Mouse (Mus musculus): ENCODE results near the gene Dnttip1.

Dnttip1 gene

DNA sequence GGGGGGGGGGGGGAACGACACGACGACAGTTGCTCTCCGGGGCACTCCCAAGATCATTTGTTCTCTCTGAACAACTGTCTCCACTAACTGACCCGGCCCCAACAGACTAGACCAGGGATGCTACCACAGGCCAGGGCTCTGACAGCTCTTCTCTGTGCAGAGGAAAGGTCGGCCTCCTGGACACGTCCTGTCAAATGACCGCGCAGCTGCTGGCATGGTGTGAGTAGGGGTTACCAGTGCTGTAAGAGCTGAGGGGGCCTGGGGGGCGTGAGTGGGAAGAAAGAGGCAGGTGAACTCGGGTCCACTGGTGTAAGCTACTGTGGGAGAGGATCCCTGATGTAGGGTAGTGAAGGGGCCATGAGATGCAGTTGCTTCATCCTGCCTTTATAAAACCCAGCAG, 12.1 kb downstream of the Dnttip1 start:
- no peak for DNase-seq

DNA sequence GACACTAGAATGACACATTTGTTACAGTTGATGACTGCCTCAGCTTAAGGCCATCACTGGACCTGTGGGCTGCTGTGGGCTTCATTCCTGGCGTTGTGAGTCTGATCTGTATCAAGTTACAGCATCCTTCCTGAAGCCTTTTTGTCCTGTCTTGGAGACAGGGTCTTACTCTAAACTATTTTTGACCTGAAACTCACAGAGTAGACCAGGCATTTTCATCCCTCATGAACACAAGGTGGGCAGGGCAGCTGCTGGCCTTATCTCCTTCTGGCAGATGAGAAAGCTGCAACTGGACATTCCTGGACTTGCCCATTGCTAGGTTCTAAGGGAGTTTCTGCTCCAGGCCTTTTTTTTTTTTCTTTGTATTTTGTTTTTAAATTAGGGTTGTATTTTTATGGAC, 12.9 kb downstream of the Dnttip1 start:
- DNase-seq: no peak

DNA sequence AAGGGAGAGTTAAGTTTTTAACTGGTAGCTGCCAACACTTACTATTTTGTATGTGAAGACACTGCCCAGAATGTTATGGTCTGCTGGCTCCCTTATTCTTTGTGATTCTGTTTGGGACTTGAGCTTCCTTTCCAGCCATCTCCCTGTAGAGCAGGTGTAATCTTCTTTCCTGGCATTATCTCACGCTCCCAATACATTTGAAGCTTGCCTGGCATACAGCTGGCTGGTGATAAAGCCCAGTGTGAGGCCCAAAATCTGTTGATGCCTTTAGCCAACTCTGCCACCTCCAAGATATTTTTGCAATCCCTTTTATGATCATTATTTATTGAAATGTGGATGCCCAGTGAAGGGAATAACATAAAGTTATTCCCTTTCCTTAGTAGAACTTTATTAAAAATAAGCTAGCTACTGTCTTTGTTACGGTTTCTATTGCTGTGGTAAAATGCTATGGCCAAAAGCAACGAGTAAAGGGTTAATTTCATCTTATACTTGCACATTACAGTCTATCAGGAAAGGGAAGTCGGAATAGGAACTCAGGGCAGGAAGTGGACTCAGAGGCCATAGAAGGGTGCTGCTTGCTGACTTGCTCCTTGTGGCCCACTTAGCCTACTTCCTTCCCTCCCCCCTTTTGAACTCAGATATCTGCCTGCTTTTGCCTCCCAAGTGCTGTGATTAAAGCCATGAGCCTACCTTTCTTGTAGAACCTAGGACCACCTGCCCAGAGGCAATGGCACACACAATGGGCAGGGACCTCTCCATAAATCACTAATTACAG, 14.5 kb downstream of the Dnttip1 start:
- DNase-seq: no peak

DNA sequence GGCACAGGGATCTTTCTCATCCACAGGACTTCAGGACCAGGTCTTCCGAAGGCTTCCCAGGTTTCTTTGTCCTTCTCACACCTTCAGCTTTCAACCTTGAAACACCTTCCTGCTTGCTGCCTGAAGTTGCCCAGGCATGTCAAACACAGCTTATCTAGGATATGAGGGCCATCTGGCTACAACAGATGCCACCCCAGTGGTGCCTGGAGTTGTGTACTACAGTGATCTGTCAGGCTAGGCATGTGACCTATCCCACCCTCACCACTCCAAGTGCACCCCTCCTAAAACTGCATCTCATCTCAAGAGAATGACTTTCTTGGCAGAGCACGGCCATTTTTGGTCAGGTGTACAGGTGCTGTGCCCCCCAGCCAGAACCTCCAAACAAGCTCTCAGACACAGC, 15.7 kb downstream of the Dnttip1 start:
- DNase-seq: no peak

GRCm38 (mm10) chr2:164761971-164762370, 16.2 kb downstream of the Dnttip1 start:
- no peak for DNase-seq

DNA sequence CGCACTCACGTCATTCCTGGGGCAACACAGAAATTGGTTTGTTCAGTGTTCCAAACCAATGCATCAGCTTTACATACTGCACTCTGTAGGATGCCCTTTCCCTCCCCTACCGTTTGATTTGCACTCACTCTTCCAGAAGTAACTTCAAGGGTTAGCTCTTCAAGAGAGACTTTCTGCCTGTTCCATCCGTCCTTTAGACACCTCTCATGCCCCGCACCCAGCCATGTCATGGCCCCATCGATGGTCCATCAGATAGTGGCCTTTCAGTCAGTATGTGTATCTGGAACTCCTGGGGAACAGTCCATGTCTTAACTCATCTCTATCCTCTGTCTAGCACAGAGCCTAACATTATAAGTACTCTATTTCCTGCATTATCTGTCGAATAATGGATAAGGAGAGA, 16.8 kb downstream of the Dnttip1 start:
- no peak for DNase-seq

- DNase-seq: no peak
Observed at GRCm38 (mm10) chr2:164765841-164766240, 20.1 kb downstream of the Dnttip1 start.

DNA sequence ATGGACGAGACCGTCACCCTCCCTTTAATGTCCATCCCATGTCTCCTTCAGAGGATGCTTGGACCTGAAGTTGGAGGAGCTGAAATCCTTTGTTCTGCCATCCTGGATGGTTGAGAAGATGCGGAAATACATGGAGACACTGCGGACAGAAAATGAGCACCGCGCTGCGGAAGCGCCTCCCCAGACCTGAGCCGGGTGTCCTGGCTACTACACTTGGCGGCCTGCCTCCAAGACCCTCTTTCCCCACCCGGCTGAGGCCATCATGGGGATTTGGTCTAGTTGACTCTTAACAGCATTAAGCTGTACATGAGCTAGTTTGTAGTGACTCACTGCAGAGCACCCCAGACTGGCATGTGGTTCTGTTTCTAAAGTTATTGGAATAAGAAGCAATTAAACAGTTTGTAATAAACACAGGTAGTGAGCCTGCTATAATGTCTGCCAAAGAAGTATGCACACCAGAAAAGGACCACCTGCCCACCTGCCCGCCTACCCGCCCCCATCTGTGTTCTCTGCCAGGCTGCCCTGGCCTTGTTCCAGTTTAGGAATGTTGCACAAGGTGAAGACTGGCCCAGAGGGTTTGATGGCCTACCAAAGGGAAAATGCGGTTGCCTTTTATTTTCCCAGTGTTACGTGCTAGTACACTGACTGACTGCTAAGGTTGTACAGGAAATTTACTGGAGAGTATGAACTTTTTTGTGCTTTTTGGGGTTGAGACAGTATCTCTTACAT, 22.2 kb downstream of the Dnttip1 start:
- no peak for DNase-seq

DNA sequence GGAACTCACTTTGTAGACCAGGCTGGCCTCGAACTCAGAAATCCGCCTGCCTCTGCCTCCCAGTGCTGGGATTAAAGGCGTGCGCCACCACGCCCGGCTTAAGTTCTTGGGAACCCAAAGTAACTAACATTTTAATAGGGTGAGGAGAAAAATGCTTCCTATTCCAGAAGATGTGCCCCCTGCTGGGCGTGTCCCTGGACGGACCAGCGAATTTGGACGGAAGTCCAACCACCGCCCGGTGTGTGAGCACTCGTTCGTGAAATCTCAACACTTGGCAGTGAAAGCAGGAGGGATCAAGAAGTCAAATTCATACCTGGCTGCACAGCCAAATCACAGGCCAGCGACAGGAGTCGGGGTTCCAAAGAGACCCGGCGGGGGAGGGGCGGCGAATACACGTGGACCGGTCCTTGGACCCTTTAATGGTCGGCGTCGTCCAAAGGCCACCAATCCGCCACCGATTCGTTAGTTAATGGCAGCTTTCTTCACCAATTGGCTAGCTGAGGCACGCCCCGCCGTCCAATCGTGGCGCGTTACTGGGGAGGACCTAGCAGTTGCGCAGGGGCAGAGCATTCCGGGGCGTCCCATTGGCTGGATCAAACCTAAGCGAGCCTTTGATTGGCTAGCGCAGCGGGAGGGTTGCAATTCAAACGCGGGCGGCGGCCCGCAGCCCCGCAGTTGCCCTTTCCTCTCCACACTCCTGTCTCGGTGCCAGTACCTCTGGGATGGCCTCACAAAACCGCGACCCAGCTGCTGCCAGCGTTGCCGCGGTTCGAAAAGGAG, 23.7 kb downstream of the Dnttip1 start, which contains the start of gene Ube2c:
TSS of gene Ube2c (plus strand) at position 641 of the 780 bp plus-strand sequence.
- peak; percentile 97 for DNase-seq

DNA sequence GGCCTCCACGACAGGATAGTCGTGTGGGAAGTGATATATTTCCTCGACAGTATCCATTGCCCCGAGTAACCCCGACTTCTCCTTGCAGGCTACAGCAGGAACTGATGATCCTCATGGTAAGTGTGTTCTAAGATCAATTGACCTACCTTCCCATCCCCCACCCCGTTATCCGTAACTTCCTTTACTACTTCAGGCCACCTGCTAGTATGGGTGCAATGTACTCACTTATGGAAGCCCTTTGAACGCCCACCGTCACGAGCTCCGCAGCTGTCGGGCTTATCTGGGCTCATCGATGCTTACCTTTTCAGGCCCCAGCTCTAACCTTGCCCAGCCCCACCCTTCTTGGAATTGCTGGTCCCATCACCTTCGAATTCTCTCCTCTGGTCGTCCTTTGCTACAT, 24.5 kb downstream of the Dnttip1 start:
- no peak for DNase-seq

GRCm38 (mm10) chr2:164771123-164771522, 25.3 kb downstream of the Dnttip1 start:
- DNase-seq: no peak

- DNase-seq: no peak
Observed at GRCm38 (mm10) chr2:164773229-164773988, 27.6 kb downstream of the Dnttip1 start.

DNA sequence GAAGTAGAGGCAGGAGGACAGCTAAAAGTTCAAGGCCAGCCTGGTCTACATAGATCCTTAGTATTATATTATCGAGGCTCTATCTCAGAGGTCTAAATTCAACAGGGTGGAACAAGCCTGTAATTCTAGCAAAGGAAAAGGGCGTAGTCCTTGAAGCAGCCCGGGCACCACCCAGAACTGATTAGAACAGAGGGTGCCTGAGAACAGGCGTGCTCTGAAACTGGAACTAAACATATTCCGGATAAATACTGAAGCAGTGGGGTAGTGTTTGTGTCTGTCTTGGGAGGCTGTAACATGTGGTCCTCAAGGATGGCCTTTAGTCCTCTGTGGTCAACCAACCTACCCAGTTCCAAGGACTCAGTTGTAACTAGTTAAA, 28.2 kb downstream of the Dnttip1 start:
- no peak for DNase-seq

GRCm38 (mm10) chr2:164776130-164776529, 30.3 kb downstream of the Dnttip1 start:
- no peak for DNase-seq

DNA sequence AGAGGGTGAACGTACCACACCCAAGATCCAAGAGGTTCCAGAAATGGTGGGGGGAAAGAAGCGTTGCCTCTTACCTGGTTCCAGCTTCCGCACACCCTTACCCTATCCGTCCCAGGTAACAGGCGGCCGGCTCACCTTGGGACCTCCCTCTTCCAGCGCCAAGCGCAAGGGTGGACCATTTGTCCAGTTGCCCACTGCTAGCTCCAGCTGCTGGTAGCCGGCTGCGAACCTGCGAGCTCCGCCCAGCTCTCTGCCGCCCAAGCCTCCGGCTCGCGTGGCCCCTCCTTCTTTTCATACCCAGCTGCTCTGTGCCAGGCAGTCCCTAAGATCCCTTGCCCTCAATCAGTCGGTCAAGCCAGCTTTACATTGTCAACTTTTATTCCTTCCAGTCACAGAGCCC, 31.0 kb downstream of the Dnttip1 start:
- no peak for DNase-seq

DNA sequence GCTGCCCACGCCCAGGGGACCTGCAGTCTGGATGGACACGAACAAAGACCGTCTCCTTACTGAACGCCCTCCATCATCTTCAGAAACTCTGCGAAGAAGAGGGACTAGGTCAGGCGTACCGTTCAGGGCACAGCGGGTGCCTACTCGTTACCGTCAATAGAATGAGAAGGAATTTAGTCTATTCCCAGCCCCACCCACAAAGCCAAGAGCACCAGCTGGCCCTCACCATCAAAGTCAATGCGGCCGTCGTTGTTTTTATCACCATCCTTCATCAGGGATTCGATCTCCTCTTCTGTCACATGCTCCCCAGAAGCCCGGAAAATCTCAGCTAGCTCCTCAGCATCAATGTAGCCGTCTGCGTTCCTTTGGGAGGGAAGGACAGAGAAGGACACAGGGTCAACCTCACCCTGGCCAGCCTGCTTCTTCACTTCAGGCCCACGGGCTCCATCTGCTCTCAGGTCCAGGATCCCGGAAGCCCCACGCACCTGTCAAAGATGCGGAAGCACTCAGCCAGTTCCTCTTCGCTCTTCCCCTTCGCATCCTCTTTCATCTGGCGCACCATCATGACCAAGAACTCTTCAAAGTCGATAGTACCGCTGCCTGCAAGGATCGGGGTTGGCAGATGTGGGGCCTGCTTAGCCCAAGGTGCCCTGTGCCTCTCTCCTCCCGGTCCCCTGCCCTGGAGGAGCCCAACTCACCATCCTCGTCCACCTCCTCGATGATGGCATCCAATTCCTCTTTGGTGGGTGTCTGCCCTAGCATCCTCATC, 31.6 kb downstream of the Dnttip1 start:
- no peak for DNase-seq

GRCm38 (mm10) chr2:164778015-164778287, 32.2 kb downstream of the Dnttip1 start:
- DNase-seq: no peak

- no peak for DNase-seq
Observed at GRCm38 (mm10) chr2:164778809-164779208, 33.0 kb downstream of the Dnttip1 start.

GRCm38 (mm10) chr2:164779481-164780086, 33.8 kb downstream of the Dnttip1 start, which contains the start of gene Tnnc2:
Tnnc2 (minus strand) TSS chr2:164779967.
- no peak for DNase-seq

DNA sequence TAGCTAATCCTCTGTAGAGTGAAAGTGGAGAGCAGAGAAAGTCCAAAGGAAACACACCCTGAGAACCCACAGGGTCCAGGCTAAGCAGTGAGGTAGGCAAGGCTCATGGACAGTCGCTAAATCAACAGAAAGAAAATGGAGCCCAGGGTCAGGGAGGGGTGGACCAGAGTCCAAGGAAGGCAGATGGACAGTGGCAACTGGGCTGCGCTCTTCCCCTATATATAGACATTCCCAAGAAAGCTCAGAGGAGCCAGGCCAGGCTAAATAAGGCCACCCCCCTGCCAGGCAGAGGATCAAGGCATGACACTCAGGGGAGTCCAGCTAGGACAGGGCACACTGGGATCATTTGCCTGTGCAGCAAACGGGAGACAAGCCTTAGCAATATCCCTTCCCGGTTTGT, 36.1 kb downstream of the Dnttip1 start:
- no peak for DNase-seq

DNA sequence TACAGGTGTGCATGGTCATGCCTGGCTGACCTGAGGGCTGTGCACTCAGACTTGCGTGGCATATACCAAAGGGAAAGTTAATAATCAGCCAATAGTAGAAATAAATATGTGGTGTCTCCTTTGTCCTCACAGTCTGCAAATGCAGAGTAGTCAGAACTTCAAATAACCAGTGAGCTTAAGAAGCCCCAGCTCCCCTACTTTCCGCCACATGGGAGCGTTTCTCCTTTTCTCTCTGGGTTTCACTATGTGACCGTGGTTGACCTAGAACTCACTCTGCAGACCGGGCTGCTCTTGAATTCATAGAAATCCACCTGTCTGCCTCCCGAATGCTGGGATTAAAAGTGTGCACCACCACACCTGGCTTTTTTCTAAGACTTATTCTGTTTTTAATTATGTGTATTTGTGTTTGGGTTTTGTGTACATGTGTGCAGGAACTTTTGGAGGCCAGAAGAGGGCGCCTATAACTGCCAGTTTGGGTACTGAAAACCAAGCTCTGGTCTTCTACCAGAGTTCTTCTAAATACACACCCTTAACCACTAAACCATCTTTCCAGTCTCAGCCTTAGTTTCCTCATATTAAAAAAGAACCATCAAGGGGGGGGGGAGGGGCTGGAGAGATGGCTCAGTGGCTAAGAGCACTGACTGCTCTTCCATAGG, 38.3 kb downstream of the Dnttip1 start:
- no peak for DNase-seq
